Mouse (Mus musculus): Measurements from ENCODE around the gene Slc27a1. TPM values are rescaled to one million over a fixed set of nuclear protein-coding genes. Genes with fewer than 3 reads are reported as not detected.

Gene Slc27a1
- polyA plus RNA-seq, 1 experiment from 2014 or later = 2.5 TPM

GRCm38 (mm10) chr8:71535663-71536062, 33.0 kb upstream of the Slc27a1 start:
- no peaks in the 10 kb centered on the region for H3K9me3 ChIP-seq (replicated peaks)
- H3K4me2 ChIP-seq = peak overlapping the region; percentile 79
- WGBS (ENCODE audit: insufficient replicate concordance) = 57% methylated on average over 5 of the region's 5 CpGs
- DNase-seq (no peak), ATAC-seq (ENCODE audit: low read depth) (no peak)
- no peaks in the 10 kb centered on the region for H3K36me3 ChIP-seq
- H3K9ac ChIP-seq = peak overlapping the region; percentile 8; the same call in 1 of the 2 replicates
- H3K27me3 ChIP-seq = no peaks in the 10 kb centered on the region
- H3K4me3 ChIP-seq (replicated peaks) = no peak overlapping the region
- H3K27ac ChIP-seq = no peak overlapping the region
- peaks cover 36% of the 10 kb centered on the region for H3K4me1 ChIP-seq (replicated peaks)

GRCm38 (mm10) chr8:71537028-71537867, 31.4 kb upstream of the Slc27a1 start, which contains the start of gene Bst2:
Bst2 (minus strand) TSS chr8:71537456.
- WGBS (ENCODE audit: insufficient replicate concordance) = 2% methylated on average over 37 of the region's 37 CpGs
- H3K4me3 ChIP-seq (replicated peaks) = peak within 1 kb of the TSS; percentile 72
- H3K27me3 ChIP-seq = no peaks in the 10 kb centered on the region
- no peaks in the 10 kb centered on the region for H3K9me3 ChIP-seq (replicated peaks)
- ATAC-seq (ENCODE audit: low read depth) = peak; percentile 89
- H3K27ac ChIP-seq = peak within 1 kb of the TSS; percentile 70
- peak within 1 kb of the TSS; percentile 79 for H3K4me2 ChIP-seq
- no peaks in the 10 kb centered on the region for H3K36me3 ChIP-seq
- H3K4me1 ChIP-seq (replicated peaks) = peaks cover 34% of the 10 kb centered on the region
- peak; percentile 92 for DNase-seq
- H3K9ac ChIP-seq = peak within 1 kb of the TSS; percentile 80

GRCm38 (mm10) chr8:71542632-71543343, 25.9 kb upstream of the Slc27a1 start, which contains the start of gene Mvb12a:
Mvb12a (plus strand) TSS chr8:71542922.
- peak; percentile 94 for DNase-seq
- Histone ChIP-seq H3K27ac (peak within 1 kb of the TSS; percentile 51), H3K4me1 (replicated peaks) (peaks cover 18% of the 10 kb centered on the region), H3K27me3 (no peaks in the 10 kb centered on the region), H3K9ac (peak within 1 kb of the TSS; percentile 74), H3K36me3 (peaks cover 20% of the 10 kb centered on the region), H3K4me2 (peak within 1 kb of the TSS; percentile 90), H3K4me3 (replicated peaks) (peak within 1 kb of the TSS; percentile 76), H3K9me3 (replicated peaks) (no peaks in the 10 kb centered on the region)
- under 1% methylated on average over 55 of the region's 55 CpGs for WGBS (ENCODE audit: insufficient replicate concordance)
- ATAC-seq (ENCODE audit: low read depth) = peak; percentile 93

GRCm38 (mm10) chr8:71543755-71544154, 24.9 kb upstream of the Slc27a1 start:
- Histone ChIP-seq H3K27me3 (no peaks in the 10 kb centered on the region), H3K9ac (peak overlapping the region; percentile 74; the same call in 1 of the 2 replicates), H3K36me3 (peaks cover 28% of the 10 kb centered on the region), H3K4me1 (replicated peaks) (peaks cover 11% of the 10 kb centered on the region), H3K4me3 (replicated peaks) (peak overlapping the region; percentile 76), H3K4me2 (peak overlapping the region; percentile 90), H3K9me3 (replicated peaks) (no peaks in the 10 kb centered on the region), H3K27ac (no peak overlapping the region)
- WGBS (ENCODE audit: insufficient replicate concordance) = 79% methylated on average over 9 of the region's 9 CpGs
- DNase-seq (no peak), ATAC-seq (ENCODE audit: low read depth) (no peak)

- Histone ChIP-seq H3K4me1 (replicated peaks) (peaks cover 11% of the 10 kb centered on the region), H3K27me3 (no peaks in the 10 kb centered on the region), H3K4me2 (no peak overlapping the region), H3K9me3 (replicated peaks) (no peaks in the 10 kb centered on the region), H3K36me3 (peaks cover 28% of the 10 kb centered on the region), H3K9ac (no peak overlapping the region), H3K4me3 (replicated peaks) (no peak overlapping the region), H3K27ac (no peak overlapping the region)
- WGBS (ENCODE audit: insufficient replicate concordance) = 78% methylated on average over 11 of the region's 11 CpGs
- ATAC-seq (ENCODE audit: low read depth) (no peak), DNase-seq (no peak)
Measured at GRCm38 (mm10) chr8:71545053-71545452, 23.6 kb upstream of the Slc27a1 start.

- H3K9me3 ChIP-seq (replicated peaks) = no peaks in the 10 kb centered on the region
- H3K4me3 ChIP-seq (replicated peaks) = no peak overlapping the region
- no peak overlapping the region for H3K27ac ChIP-seq
- H3K36me3 ChIP-seq = peaks cover 28% of the 10 kb centered on the region
- DNase-seq = no peak
- H3K4me1 ChIP-seq (replicated peaks) = peaks cover 11% of the 10 kb centered on the region
- no peaks in the 10 kb centered on the region for H3K27me3 ChIP-seq
- no peak overlapping the region for H3K4me2 ChIP-seq
- WGBS (ENCODE audit: insufficient replicate concordance) = 68% methylated on average over 7 of the region's 7 CpGs
- no peak for ATAC-seq (ENCODE audit: low read depth)
- H3K9ac ChIP-seq = no peak overlapping the region
Measured at GRCm38 (mm10) chr8:71547590-71547989, 21.1 kb upstream of the Slc27a1 start.

- ATAC-seq (ENCODE audit: low read depth) (no peak), DNase-seq (no peak)
- WGBS (ENCODE audit: insufficient replicate concordance) = 65% methylated on average over 7 of the region's 7 CpGs
- Histone ChIP-seq H3K36me3 (peaks cover 24% of the 10 kb centered on the region; the same call in 1 of the 2 replicates), H3K9me3 (replicated peaks) (no peaks in the 10 kb centered on the region), H3K27me3 (no peaks in the 10 kb centered on the region), H3K4me3 (replicated peaks) (no peak overlapping the region), H3K4me1 (replicated peaks) (peaks cover 20% of the 10 kb centered on the region), H3K4me2 (no peak overlapping the region), H3K27ac (no peak overlapping the region), H3K9ac (no peak overlapping the region)
Measured at GRCm38 (mm10) chr8:71550754-71551153, 17.9 kb upstream of the Slc27a1 start.

GRCm38 (mm10) chr8:71552770-71553169, 15.9 kb upstream of the Slc27a1 start:
- H3K27me3 ChIP-seq = peaks cover 14% of the 10 kb centered on the region
- WGBS (ENCODE audit: insufficient replicate concordance) = 65% methylated on average over 6 of the region's 6 CpGs
- no peak for ATAC-seq (ENCODE audit: low read depth)
- no peaks in the 10 kb centered on the region for H3K9me3 ChIP-seq (replicated peaks)
- H3K9ac ChIP-seq = no peak overlapping the region
- H3K27ac ChIP-seq = no peak overlapping the region
- peaks cover 9% of the 10 kb centered on the region; the same call in 1 of the 2 replicates for H3K36me3 ChIP-seq
- no peak for DNase-seq
- H3K4me1 ChIP-seq (replicated peaks) = peaks cover 20% of the 10 kb centered on the region
- H3K4me3 ChIP-seq (replicated peaks) = no peak overlapping the region
- H3K4me2 ChIP-seq = no peak overlapping the region

GRCm38 (mm10) chr8:71554001-71554400, 14.7 kb upstream of the Slc27a1 start:
- peaks cover 29% of the 10 kb centered on the region for H3K4me1 ChIP-seq (replicated peaks)
- H3K4me3 ChIP-seq (replicated peaks) = no peak overlapping the region
- ATAC-seq (ENCODE audit: low read depth) = no peak
- peaks cover 26% of the 10 kb centered on the region for H3K27me3 ChIP-seq
- no peaks in the 10 kb centered on the region for H3K36me3 ChIP-seq
- H3K9ac ChIP-seq = no peak overlapping the region
- no peak overlapping the region for H3K27ac ChIP-seq
- WGBS (ENCODE audit: insufficient replicate concordance) = 57% methylated on average over 6 of the region's 6 CpGs
- no peak overlapping the region for H3K4me2 ChIP-seq
- no peaks in the 10 kb centered on the region for H3K9me3 ChIP-seq (replicated peaks)
- no peak for DNase-seq

- Histone ChIP-seq H3K9ac (no peak overlapping the region; the same call in 1 of the 2 replicates), H3K9me3 (replicated peaks) (no peaks in the 10 kb centered on the region), H3K4me2 (no peak overlapping the region), H3K36me3 (no peaks in the 10 kb centered on the region), H3K4me3 (replicated peaks) (no peak overlapping the region), H3K4me1 (replicated peaks) (peaks cover 35% of the 10 kb centered on the region), H3K27ac (peak overlapping the region; percentile 34; the same call in 1 of the 2 replicates), H3K27me3 (peaks cover 32% of the 10 kb centered on the region)
- ATAC-seq (ENCODE audit: low read depth) = no peak
- no peak for DNase-seq
- WGBS (ENCODE audit: insufficient replicate concordance) = 65% methylated on average over 2 of the region's 2 CpGs
Measured at GRCm38 (mm10) chr8:71554644-71555043, 14.0 kb upstream of the Slc27a1 start.
